Mouse (Mus musculus): ENCODE measurements at regions not wholly inside any gene's neighbourhood (a gene's known extent, or its start where the extent isn't known, plus 50 kb on each side); places are given as distances from the start of the nearest gene placed in this dataset.
A peak's percentile ranks its signal among the peaks of the same experiment; 100 is the strongest.

DNA sequence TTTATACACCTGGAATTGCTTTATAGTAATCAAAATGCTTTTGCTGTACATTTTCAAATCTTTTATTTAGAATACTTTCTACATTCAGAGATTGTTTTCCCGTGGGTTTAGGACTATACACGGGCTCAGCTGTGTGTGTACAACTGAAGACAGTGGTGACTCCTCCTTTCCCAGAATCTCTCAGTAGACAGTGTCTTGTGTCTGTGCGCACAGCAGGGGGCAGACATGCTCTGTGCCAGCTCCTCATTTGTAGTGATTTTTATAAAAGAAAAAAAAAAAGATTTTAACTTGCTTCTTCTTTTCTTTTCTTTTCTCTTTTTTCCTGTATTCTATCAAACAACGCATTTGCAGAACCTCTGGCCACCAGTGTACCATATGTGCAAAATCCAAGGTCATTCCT lies 817.3 kb downstream of the Basp1 start:
- DNase-seq (ENCODE audit: low spot score): peak; percentile 45
- WGBS: 53% methylated on average over 4 of the region's 4 CpGs

DNA sequence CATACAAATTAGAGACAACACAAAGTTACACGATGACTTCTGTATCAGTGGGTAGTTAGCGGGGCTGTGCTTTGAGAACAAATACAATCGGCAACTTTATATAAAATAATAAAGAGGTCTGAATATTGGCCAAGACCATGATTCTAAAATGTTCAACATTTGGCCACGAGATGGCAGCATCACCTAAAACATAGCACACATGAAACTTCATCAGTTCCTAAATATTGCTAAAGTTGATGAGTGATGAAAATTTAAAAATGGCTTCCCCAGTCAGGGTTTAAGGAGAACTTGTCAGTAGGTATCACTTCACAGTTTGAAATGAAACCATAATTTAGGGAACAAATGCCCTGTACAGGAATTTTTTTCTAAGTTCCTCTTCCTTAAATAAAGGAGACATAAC lies 824.6 kb downstream of the Basp1 start:
- Histone ChIP-seq H3K9me3 (replicated peaks) (no peaks in the 10 kb centered on the region), H3K4me3 (no peak overlapping the region)

More for the DNA sequence above, 817.3 kb downstream of the Basp1 start:
- no peaks in the 10 kb centered on the region for H3K36me3 ChIP-seq
- H3K27ac ChIP-seq (replicated peaks): no peak overlapping the region
- no peaks in the 10 kb centered on the region for H3K4me1 ChIP-seq
- H3K9me3 ChIP-seq (replicated peaks): no peaks in the 10 kb centered on the region
- H3K4me3 ChIP-seq: no peak overlapping the region
- no peaks in the 10 kb centered on the region for H3K27me3 ChIP-seq (ENCODE audit: low read depth, poor library complexity, severe bottlenecking)

GRCm38 (mm10) chr15:24566981-24567380 lies 846.6 kb downstream of the Basp1 start:
- DNase-seq (ENCODE audit: low spot score): peak; percentile 77
- Histone ChIP-seq H3K36me3 (no peaks in the 10 kb centered on the region), H3K4me3 (no peak overlapping the region)

More for the DNA sequence above, 824.6 kb downstream of the Basp1 start:
- DNase-seq (ENCODE audit: low spot score): peak; percentile 32
- Histone ChIP-seq H3K27ac (replicated peaks) (no peak overlapping the region), H3K4me1 (no peaks in the 10 kb centered on the region), H3K36me3 (no peaks in the 10 kb centered on the region), H3K27me3 (ENCODE audit: low read depth, poor library complexity, severe bottlenecking) (no peaks in the 10 kb centered on the region)
- WGBS: 42% methylated on average over 4 of the region's 4 CpGs

GRCm38 (mm10) chr15:24556806-24557205 lies 856.8 kb downstream of the Basp1 start:
- Histone ChIP-seq H3K27ac (replicated peaks) (no peak overlapping the region), H3K36me3 (no peaks in the 10 kb centered on the region), H3K9me3 (replicated peaks) (no peaks in the 10 kb centered on the region), H3K4me3 (no peak overlapping the region), H3K27me3 (ENCODE audit: low read depth, poor library complexity, severe bottlenecking) (no peaks in the 10 kb centered on the region), H3K4me1 (no peaks in the 10 kb centered on the region)
- no peak for DNase-seq (ENCODE audit: low spot score)
- 93% methylated on average over 4 of the region's 4 CpGs for WGBS

More at GRCm38 (mm10) chr15:24566981-24567380, 846.6 kb downstream of the Basp1 start:
- Histone ChIP-seq H3K4me1 (peaks cover 23% of the 10 kb centered on the region), H3K27ac (replicated peaks) (peak overlapping the region; percentile 76), H3K27me3 (ENCODE audit: low read depth, poor library complexity, severe bottlenecking) (no peaks in the 10 kb centered on the region), H3K9me3 (replicated peaks) (no peaks in the 10 kb centered on the region)
- WGBS: 21% methylated on average over 3 of the region's 3 CpGs

- Histone ChIP-seq H3K4me3 (no peak overlapping the region), H3K4me1 (no peaks in the 10 kb centered on the region), H3K36me3 (no peaks in the 10 kb centered on the region), H3K9me3 (replicated peaks) (no peaks in the 10 kb centered on the region), H3K27me3 (ENCODE audit: low read depth, poor library complexity, severe bottlenecking) (no peaks in the 10 kb centered on the region), H3K27ac (replicated peaks) (no peak overlapping the region)
- DNase-seq (ENCODE audit: low spot score): no peak
- 97% methylated on average over 3 of the region's 3 CpGs for WGBS
Observed at GRCm38 (mm10) chr15:24550108-24550507, 863.5 kb downstream of the Basp1 start.

DNA sequence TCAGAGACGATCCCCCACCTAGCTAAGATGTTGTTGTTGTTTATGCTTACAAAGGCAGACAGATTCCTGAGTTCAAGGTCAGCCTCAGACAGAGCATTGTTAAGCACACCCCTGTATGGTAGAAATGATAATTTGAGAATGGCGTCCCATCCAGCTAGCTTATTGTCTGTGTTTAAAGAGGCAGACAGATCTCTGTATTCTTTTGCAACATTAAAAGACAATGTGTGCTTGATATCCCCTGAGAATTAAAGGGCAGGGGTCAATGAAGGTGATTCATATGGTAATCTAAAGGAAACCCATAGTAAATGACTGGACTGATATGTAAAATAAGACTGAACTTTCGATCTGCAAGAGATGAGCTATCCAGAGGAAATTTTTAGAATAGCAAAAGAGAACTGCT lies 883.5 kb downstream of the Basp1 start:
- Histone ChIP-seq H3K36me3 (no peaks in the 10 kb centered on the region), H3K27ac (replicated peaks) (no peak overlapping the region), H3K4me1 (no peaks in the 10 kb centered on the region), H3K9me3 (replicated peaks) (no peaks in the 10 kb centered on the region), H3K27me3 (ENCODE audit: low read depth, poor library complexity, severe bottlenecking) (no peaks in the 10 kb centered on the region), H3K4me3 (no peak overlapping the region)
- 78% methylated on average over 3 of the region's 3 CpGs for WGBS
- DNase-seq (ENCODE audit: low spot score): no peak

GRCm38 (mm10) chr15:24527379-24527778 lies 886.2 kb downstream of the Basp1 start:
- Histone ChIP-seq H3K27me3 (ENCODE audit: low read depth, poor library complexity, severe bottlenecking) (no peaks in the 10 kb centered on the region), H3K4me1 (no peaks in the 10 kb centered on the region), H3K4me3 (no peak overlapping the region), H3K9me3 (replicated peaks) (no peaks in the 10 kb centered on the region), H3K36me3 (no peaks in the 10 kb centered on the region), H3K27ac (replicated peaks) (no peak overlapping the region)
- 83% methylated on average over 5 of the region's 5 CpGs for WGBS
- DNase-seq (ENCODE audit: low spot score): no peak

GRCm38 (mm10) chr15:24513926-24514325 lies 899.6 kb downstream of the Basp1 start:
- Histone ChIP-seq H3K4me1 (no peaks in the 10 kb centered on the region), H3K27ac (replicated peaks) (no peak overlapping the region), H3K4me3 (no peak overlapping the region), H3K9me3 (replicated peaks) (no peaks in the 10 kb centered on the region), H3K36me3 (no peaks in the 10 kb centered on the region), H3K27me3 (ENCODE audit: low read depth, poor library complexity, severe bottlenecking) (no peaks in the 10 kb centered on the region)
- no peak for DNase-seq (ENCODE audit: low spot score)
- WGBS: 88% methylated on average over 9 of the region's 9 CpGs

DNA sequence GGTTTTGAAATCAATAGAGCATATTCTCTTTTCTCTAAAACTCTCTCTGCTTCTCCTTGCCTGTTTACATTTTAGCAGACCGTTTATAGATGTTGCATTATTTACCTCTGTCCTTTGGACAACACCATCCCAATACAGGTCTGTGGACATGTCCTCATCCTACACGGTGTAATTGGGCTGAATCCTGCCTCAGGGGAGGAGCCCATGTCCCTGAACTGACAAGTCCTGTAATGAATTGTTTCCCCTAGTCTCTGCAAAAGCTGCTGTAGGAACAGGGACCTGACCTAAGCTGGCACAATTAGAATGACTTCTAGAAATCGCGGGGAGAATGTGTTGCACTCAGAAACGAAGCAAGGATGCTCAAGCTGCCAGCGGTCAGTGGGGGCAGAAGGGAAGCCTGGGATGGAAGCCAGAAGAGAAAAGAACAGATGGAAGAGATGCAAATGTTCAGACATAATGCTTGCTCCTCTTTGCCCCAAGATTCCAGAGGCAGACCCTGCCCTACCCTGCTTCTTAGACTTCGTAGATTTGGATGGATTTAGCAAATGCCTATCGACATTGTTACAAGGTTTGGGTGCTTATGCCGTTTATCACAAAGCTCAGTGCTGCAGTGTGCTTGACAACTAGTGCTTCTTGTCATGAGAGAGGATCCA lies 911.5 kb downstream of the Basp1 start:
- Histone ChIP-seq H3K27ac (replicated peaks) (no peak overlapping the region), H3K9me3 (replicated peaks) (no peaks in the 10 kb centered on the region), H3K27me3 (ENCODE audit: low read depth, poor library complexity, severe bottlenecking) (no peaks in the 10 kb centered on the region), H3K4me1 (no peaks in the 10 kb centered on the region; the same call in 1 of the 2 replicates), H3K36me3 (no peaks in the 10 kb centered on the region), H3K4me3 (no peak overlapping the region)
- no peak for DNase-seq (ENCODE audit: low spot score)
- WGBS: 78% methylated on average over 9 of the region's 9 CpGs

DNA sequence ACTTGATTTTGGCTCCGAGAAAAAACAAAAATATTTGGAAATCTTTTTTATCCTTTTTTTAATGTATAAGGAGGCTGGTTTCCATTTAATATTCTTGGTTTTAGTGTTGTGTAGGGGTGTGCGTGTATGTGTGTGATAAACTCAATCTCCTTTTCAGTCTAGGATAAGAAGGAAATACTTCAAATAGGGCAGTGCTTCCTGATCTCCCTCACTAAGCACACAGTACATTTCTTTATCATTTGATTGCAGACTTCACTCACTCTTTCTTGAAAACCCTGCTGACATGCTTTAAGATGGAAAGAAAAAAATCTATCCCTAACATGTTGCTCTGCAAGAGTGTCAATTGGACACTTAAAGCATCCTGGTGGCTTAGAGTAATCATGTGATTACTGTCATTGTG lies 927.3 kb downstream of the Basp1 start:
- Histone ChIP-seq H3K9me3 (replicated peaks) (no peaks in the 10 kb centered on the region), H3K4me3 (no peak overlapping the region), H3K27ac (replicated peaks) (no peak overlapping the region), H3K36me3 (no peaks in the 10 kb centered on the region), H3K4me1 (no peaks in the 10 kb centered on the region), H3K27me3 (ENCODE audit: low read depth, poor library complexity, severe bottlenecking) (no peaks in the 10 kb centered on the region)
- 94% methylated on average over 2 of the region's 2 CpGs for WGBS
- DNase-seq (ENCODE audit: low spot score): no peak

DNA sequence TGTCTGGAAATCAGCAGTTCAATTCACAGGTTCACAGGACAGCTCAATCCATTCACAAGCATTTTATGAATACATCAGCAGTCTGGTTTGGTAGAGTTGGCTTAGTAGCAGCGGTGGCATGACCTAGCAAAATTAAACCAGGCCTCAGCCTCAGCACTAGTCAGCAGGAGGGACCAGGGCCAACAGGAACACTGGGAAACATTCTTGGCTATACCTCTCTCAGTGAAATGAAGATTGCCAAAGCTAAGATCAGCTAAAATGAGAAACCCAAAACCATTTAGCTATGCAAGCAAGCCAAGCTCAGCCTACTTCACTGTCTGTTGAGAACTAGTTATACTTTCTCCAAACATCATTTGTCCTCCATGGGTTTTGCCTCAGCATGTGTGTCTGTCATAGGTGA lies 945.3 kb downstream of the Basp1 start:
- Histone ChIP-seq H3K4me1 (no peaks in the 10 kb centered on the region), H3K9me3 (replicated peaks) (no peaks in the 10 kb centered on the region), H3K36me3 (no peaks in the 10 kb centered on the region), H3K4me3 (no peak overlapping the region), H3K27ac (replicated peaks) (no peak overlapping the region), H3K27me3 (ENCODE audit: low read depth, poor library complexity, severe bottlenecking) (no peaks in the 10 kb centered on the region)
- DNase-seq (ENCODE audit: low spot score): no peak
- WGBS: 72% methylated on average over 1 of the region's 1 CpGs

DNA sequence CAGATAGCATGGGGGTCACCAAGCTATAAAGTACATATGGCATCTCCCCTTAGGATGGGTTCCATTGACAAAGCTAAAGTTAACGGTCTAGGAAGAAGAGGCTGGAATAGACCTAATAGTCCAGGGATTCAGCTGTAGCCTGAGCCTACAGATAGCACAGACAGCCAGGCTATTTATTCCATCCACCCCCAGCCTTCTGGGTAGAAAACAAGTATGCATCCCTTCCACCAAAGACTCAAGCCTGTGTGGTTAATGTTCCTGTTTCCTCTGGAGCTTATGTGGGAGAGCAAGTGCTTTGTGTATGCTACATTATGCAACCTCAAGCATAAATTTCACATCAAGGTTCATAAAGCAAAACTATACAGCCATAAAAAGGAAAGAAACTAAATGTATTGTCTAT lies 955.8 kb downstream of the Basp1 start:
- H3K27me3 ChIP-seq (ENCODE audit: low read depth, poor library complexity, severe bottlenecking): no peaks in the 10 kb centered on the region
- no peak overlapping the region for H3K27ac ChIP-seq (replicated peaks)
- no peak overlapping the region for H3K4me3 ChIP-seq
- DNase-seq (ENCODE audit: low spot score): no peak
- H3K9me3 ChIP-seq (replicated peaks): no peaks in the 10 kb centered on the region
- H3K4me1 ChIP-seq: no peaks in the 10 kb centered on the region
- H3K36me3 ChIP-seq: no peaks in the 10 kb centered on the region
- 92% methylated on average over 1 of the region's 1 CpGs for WGBS

DNA sequence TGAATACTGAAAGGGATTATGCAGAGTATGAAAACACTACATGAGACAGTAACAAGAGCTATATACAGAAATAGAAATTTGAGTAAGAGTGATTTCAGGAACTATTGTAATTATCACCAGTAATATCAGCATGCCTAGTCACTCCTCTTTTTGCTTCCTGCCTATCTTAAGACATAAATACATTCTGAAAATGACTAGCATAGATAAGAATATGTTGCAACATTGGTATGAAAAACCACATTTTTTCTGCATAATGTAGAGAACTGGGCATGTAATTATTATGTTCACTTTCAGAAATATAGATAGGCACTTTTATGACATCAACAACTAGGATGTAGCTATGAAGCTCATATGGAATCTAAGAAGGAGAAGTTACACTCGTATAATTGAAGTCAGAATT lies 980.5 kb downstream of the Basp1 start:
- H3K9me3 ChIP-seq (replicated peaks): no peaks in the 10 kb centered on the region
- no peaks in the 10 kb centered on the region for H3K36me3 ChIP-seq
- no peaks in the 10 kb centered on the region for H3K27me3 ChIP-seq (ENCODE audit: low read depth, poor library complexity, severe bottlenecking)
- no peaks in the 10 kb centered on the region for H3K4me1 ChIP-seq
- 90% methylated on average over 1 of the region's 1 CpGs for WGBS
- H3K27ac ChIP-seq (replicated peaks): no peak overlapping the region
- H3K4me3 ChIP-seq: no peak overlapping the region
- no peak for DNase-seq (ENCODE audit: low spot score)

DNA sequence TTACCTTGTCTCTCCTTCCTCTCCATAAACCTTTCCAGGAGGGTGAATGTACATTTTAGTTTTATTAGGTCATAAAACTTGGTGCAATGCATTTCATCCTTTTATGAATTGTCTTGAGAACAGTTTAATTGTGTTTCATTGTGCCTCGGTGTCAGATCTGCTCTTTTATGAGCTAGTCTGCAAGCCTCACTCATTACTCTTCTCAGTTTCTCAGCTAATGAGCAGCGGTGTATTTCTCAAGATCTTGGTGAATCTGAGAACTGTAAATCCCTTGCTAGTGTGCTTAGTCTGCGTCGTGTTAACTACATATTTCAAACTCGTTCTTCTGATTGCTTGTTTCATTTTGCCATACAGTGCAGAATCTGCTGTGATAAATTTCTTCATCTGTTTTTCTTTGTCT lies 984.4 kb downstream of the Basp1 start:
- Histone ChIP-seq H3K9me3 (replicated peaks) (no peaks in the 10 kb centered on the region), H3K27ac (replicated peaks) (no peak overlapping the region), H3K4me1 (no peaks in the 10 kb centered on the region), H3K27me3 (ENCODE audit: low read depth, poor library complexity, severe bottlenecking) (no peaks in the 10 kb centered on the region), H3K36me3 (no peaks in the 10 kb centered on the region), H3K4me3 (no peak overlapping the region)
- WGBS: 88% methylated on average over 5 of the region's 5 CpGs
- DNase-seq (ENCODE audit: low spot score): no peak

Measured in midbrain, embryonic 10.5 days (tissue).